ENCODE assay signal across 19 mouse cellular contexts in the genomic region with DNA sequence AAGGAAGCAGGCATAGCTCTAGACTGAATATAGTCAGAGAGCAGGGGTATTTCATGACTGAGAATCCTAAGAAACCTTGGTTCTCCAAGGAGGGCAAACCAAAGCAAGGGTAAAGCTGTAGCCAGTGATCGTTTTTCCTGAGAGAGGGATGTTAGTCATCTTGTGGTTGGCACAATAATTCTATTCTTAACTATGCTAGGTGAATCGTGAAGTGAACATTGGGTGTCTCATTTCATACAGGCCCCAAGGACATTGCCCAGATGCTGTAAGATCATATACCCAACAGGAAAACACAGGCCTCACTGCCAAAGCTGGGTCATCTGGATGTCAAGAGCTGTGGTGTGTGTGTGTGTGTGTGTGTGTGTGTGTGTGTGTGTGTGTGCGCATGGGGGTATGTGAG.
"Had no signal": no experiment of that assay in that cellular context is flagged by ENCODE, and none has a peak within 500 bp of the region (broad histone marks: within the 10 kb centered on the region; RNA-seq: fewer than 3 reads in every experiment).

No protein-coding gene starts in this region.

- H3K36me3 ChIP-seq: lung, embryonic 15.5 days; neural tube, embryonic 13.5 days; neural tube, embryonic 15.5 days had no signal

- H3K27ac ChIP-seq: lung, embryonic 15.5 days; macrophage; neural tube, embryonic 13.5 days; neural tube, embryonic 15.5 days had no signal

- H3K4me2 ChIP-seq: lung, embryonic 15.5 days; midbrain, embryonic 11.5 days; neural tube, embryonic 13.5 days; neural tube, embryonic 15.5 days had no signal

- H3K9me3 ChIP-seq: lung, embryonic 15.5 days; megakaryocyte, embryonic 14.5 days; neural tube, embryonic 13.5 days; neural tube, embryonic 15.5 days had no signal

- H3K4me3 ChIP-seq: lung, embryonic 15.5 days; megakaryocyte, embryonic 14.5 days; neural tube, embryonic 13.5 days; neural tube, embryonic 15.5 days had no signal

- H3K4me1 ChIP-seq: megakaryocyte, embryonic 14.5 days; neural tube, embryonic 13.5 days; neural tube, embryonic 15.5 days had no signal

- H3K27me3 ChIP-seq: lung, embryonic 15.5 days; neural tube, embryonic 13.5 days; neural tube, embryonic 15.5 days had no signal

- H3K9ac ChIP-seq: lung, embryonic 15.5 days; neural tube, embryonic 13.5 days; neural tube, embryonic 15.5 days had no signal

- DNase-seq: lung, adult 18-20 months; lung, postnatal 14 days; lung, postnatal 36 days; midbrain, embryonic 14.5 days; retina, postnatal 1 day; right cerebral cortex, adult 18-20 months; right cerebral cortex, postnatal 25 days; right cerebral cortex, postnatal 4 days; spleen, adult 18-20 months; thymus, adult 18-20 months; thymus, postnatal 14 days; thymus, postnatal 36 days had no signal

- ATAC-seq: lung, postnatal 0 days had no signal
